Mouse (Mus musculus) stomach, embryonic 14.5 days (tissue): Measurements from ENCODE around the gene Sorbs1. TPM values are rescaled to one million over a fixed set of nuclear protein-coding genes. Genes with fewer than 3 reads are reported as not detected.
A peak's percentile ranks its signal among the peaks of the same experiment; 100 is the strongest.

Source experiments
- ATAC-seq: fragments of 200-750 bp; cut with Nextera tagmentation; 2 replicates; pipeline ENCODE4 v1.8.0; 2017; ENCODE audit warnings: low read depth, moderate TSS enrichment; ENCODE audit not compliant: insufficient number of reproducible peaks, insufficient read depth, low FRiP score
- H3K27ac ChIP-seq: fragments of 300-500 bp; sonication (generic); 2 replicates; pipeline ENCODE4 v1.5.1; 2014; ENCODE audit warnings: mild to moderate bottlenecking, low read length, moderate library complexity, mixed read lengths
- H3K27me3 ChIP-seq: fragments of 300-500 bp; sonication (generic); 2 replicates; pipeline ENCODE4 v1.6.1; 2014; ENCODE audit warnings: low read length, control low read depth, mixed read lengths; ENCODE audit not compliant: control insufficient read depth, insufficient read depth
- H3K36me3 ChIP-seq: fragments of 300-500 bp; sonication (generic); 2 replicates; pipeline ENCODE4 v1.6.1; 2014; ENCODE audit warnings: mild to moderate bottlenecking, control low read depth, low read length, moderate library complexity, mixed read lengths; ENCODE audit not compliant: control insufficient read depth, insufficient read depth
- H3K4me1 ChIP-seq: fragments of 300-500 bp; sonication (generic); 2 replicates; pipeline ENCODE4 v1.6.1; 2014; ENCODE audit warnings: low read length, control low read depth, mixed read lengths; ENCODE audit not compliant: control insufficient read depth, insufficient read depth
- H3K4me2 ChIP-seq: fragments of 300-500 bp; sonication (generic); replicated peaks from 2 replicates; pipeline ENCODE4 v1.6.1; 2014; ENCODE audit warnings: low read depth, low read length, control low read depth
- H3K4me3 ChIP-seq: fragments of 300-500 bp; sonication (generic); 2 replicates; pipeline ENCODE4 v1.5.1; 2014; ENCODE audit warnings: low read depth, low read length, control low read depth
- H3K9ac ChIP-seq: fragments of 300-500 bp; sonication (generic); replicated peaks from 2 replicates; pipeline ENCODE4 v1.6.1; 2014; ENCODE audit warnings: low read depth, mild to moderate bottlenecking, control low read depth, low read length, moderate library complexity, mixed read lengths
- H3K9me3 ChIP-seq: fragments of 300-500 bp; sonication (generic); 2 replicates; pipeline ENCODE4 v1.6.1; 2016; ENCODE audit warnings: low read depth, low read length, control low read depth; ENCODE audit not compliant: control insufficient read depth
- WGBS: fragments of 180-500 bp; shearing (Covaris S2); extraction: QIAGEN DNeasy Blood & Tissue Kit; methylation state at CpG from one replicate; pipeline ENCODE4 v1.1.7; 2014; 5-methylcytosine and 5-hydroxymethylcytosine counted together
- polyA plus RNA-seq: library from polyadenylated mRNA; unstranded; fragments of >200 nt; fragmentation: Nextera tagmentation; extraction: Ambion mirVana; gene quantifications from 2 replicates; pipeline ENCODE4 v1.2.1, GENCODE M21; 2014

The Sorbs1 gene
- polyA plus RNA-seq, 1 experiment from 2014 or later, result 84.0 TPM

GRCm38 (mm10) chr19:40391469-40391868, 122.1 kb downstream of the Sorbs1 start:
- Histone ChIP-seq H3K36me3 (no peaks in the 10 kb centered on the region), H3K4me3 (no peak overlapping the region), H3K9me3 (no peaks in the 10 kb centered on the region), H3K4me2 (no peak overlapping the region), H3K27me3 (no peaks in the 10 kb centered on the region), H3K4me1 (peaks cover 6% of the 10 kb centered on the region; the same call in 1 of the 2 replicates), H3K27ac (no peak overlapping the region), H3K9ac (no peak overlapping the region)
- 16% methylated on average over 6 of the region's 6 CpGs for WGBS
- peak; percentile 46; the same call in 1 of the 2 replicates for ATAC-seq

- Histone ChIP-seq H3K27ac (no peak overlapping the region), H3K4me3 (no peak overlapping the region), H3K4me2 (no peak overlapping the region), H3K36me3 (no peaks in the 10 kb centered on the region), H3K9me3 (no peaks in the 10 kb centered on the region), H3K9ac (no peak overlapping the region), H3K4me1 (no peaks in the 10 kb centered on the region), H3K27me3 (no peaks in the 10 kb centered on the region)
- WGBS, result 55% methylated on average over 3 of the region's 3 CpGs
- no peak for ATAC-seq
These were observed 126.7 kb downstream of the Sorbs1 start for GRCm38 (mm10) chr19:40386916-40387315.

GRCm38 (mm10) chr19:40385334-40385733, 128.2 kb downstream of the Sorbs1 start:
- H3K36me3 ChIP-seq, result no peaks in the 10 kb centered on the region
- H3K4me1 ChIP-seq, result 0 out of 2 replicates have a peak, but pooled peaks cover 5% of the 10 kb centered on the region
- H3K9me3 ChIP-seq, result no peaks in the 10 kb centered on the region
- H3K9ac ChIP-seq, result no peak overlapping the region
- no peaks in the 10 kb centered on the region for H3K27me3 ChIP-seq
- no peak overlapping the region for H3K4me3 ChIP-seq
- ATAC-seq, result no peak
- H3K27ac ChIP-seq, result no peak overlapping the region
- whole genome bisulfite sequencing, result 91% methylated on average over 3 of the region's 3 CpGs
- no peak overlapping the region for H3K4me2 ChIP-seq

- Histone ChIP-seq H3K4me3 (no peak overlapping the region), H3K36me3 (no peaks in the 10 kb centered on the region), H3K9ac (no peak overlapping the region), H3K27ac (no peak overlapping the region), H3K27me3 (no peaks in the 10 kb centered on the region), H3K9me3 (no peaks in the 10 kb centered on the region), H3K4me1 (0 out of 2 replicates have a peak, but pooled peaks cover 6% of the 10 kb centered on the region), H3K4me2 (no peak overlapping the region)
- WGBS, result 44% methylated on average over 5 of the region's 5 CpGs
- ATAC-seq, result no peak
These were observed 129.6 kb downstream of the Sorbs1 start for GRCm38 (mm10) chr19:40383931-40384330.

GRCm38 (mm10) chr19:40380656-40381055, 132.9 kb downstream of the Sorbs1 start:
- WGBS, result 13% methylated on average over 3 of the region's 3 CpGs
- no peak overlapping the region for H3K27ac ChIP-seq

GRCm38 (mm10) chr19:40380005-40380404, 133.6 kb downstream of the Sorbs1 start:
- no peak overlapping the region for H3K4me3 ChIP-seq
- H3K9ac ChIP-seq, result no peak overlapping the region
- H3K9me3 ChIP-seq, result no peaks in the 10 kb centered on the region
- 0 out of 2 replicates have a peak, but pooled peaks cover 6% of the 10 kb centered on the region for H3K4me1 ChIP-seq
- no peaks in the 10 kb centered on the region; the same call in 1 of the 2 replicates for H3K36me3 ChIP-seq
- H3K27ac ChIP-seq, result no peak overlapping the region
- ATAC-seq, result no peak
- H3K27me3 ChIP-seq, result no peaks in the 10 kb centered on the region
- H3K4me2 ChIP-seq, result no peak overlapping the region
- WGBS, result 64% methylated on average over 6 of the region's 6 CpGs

More at GRCm38 (mm10) chr19:40380656-40381055, 132.9 kb downstream of the Sorbs1 start:
- Histone ChIP-seq H3K4me1 (0 out of 2 replicates have a peak, but pooled peaks cover 6% of the 10 kb centered on the region), H3K27me3 (no peaks in the 10 kb centered on the region), H3K9me3 (no peaks in the 10 kb centered on the region), H3K4me3 (no peak overlapping the region), H3K36me3 (no peaks in the 10 kb centered on the region; the same call in 1 of the 2 replicates), H3K4me2 (no peak overlapping the region), H3K9ac (no peak overlapping the region)
- no peak for ATAC-seq

GRCm38 (mm10) chr19:40379081-40379480, 134.5 kb downstream of the Sorbs1 start:
- no peak overlapping the region for H3K4me3 ChIP-seq
- no peaks in the 10 kb centered on the region for H3K9me3 ChIP-seq
- no peak overlapping the region for H3K4me2 ChIP-seq
- no peaks in the 10 kb centered on the region; the same call in 1 of the 2 replicates for H3K36me3 ChIP-seq
- no peak for ATAC-seq
- H3K4me1 ChIP-seq, result 0 out of 2 replicates have a peak, but pooled peaks cover 6% of the 10 kb centered on the region
- H3K9ac ChIP-seq, result no peak overlapping the region
- H3K27ac ChIP-seq, result no peak overlapping the region
- H3K27me3 ChIP-seq, result no peaks in the 10 kb centered on the region
- 85% methylated on average over 4 of the region's 4 CpGs for WGBS

- no peaks in the 10 kb centered on the region for H3K9me3 ChIP-seq
- 0 out of 2 replicates have a peak, but pooled peaks cover 6% of the 10 kb centered on the region for H3K4me1 ChIP-seq
- no peaks in the 10 kb centered on the region; the same call in 1 of the 2 replicates for H3K36me3 ChIP-seq
- H3K9ac ChIP-seq, result no peak overlapping the region
- 84% methylated on average over 14 of the region's 14 CpGs for WGBS
- no peak overlapping the region for H3K4me2 ChIP-seq
- H3K27ac ChIP-seq, result no peak overlapping the region
- no peak for ATAC-seq
- H3K4me3 ChIP-seq, result no peak overlapping the region
- no peaks in the 10 kb centered on the region for H3K27me3 ChIP-seq
These were observed 135.9 kb downstream of the Sorbs1 start for GRCm38 (mm10) chr19:40377632-40378031.
